ENCODE assay signal across 10 mouse cellular contexts in genomic region chr6:112501156-112501555, GRCm38 (mm10). TPM values are rescaled to one million over a fixed set of nuclear protein-coding genes. Genes with fewer than 3 reads are reported as not detected.
DNase-seq lines count a peak whose midpoint lies in the region; ATAC-seq lines count a peak whose summit lies in the region.
"Had no signal": no experiment of that assay in that cellular context is flagged by ENCODE, and none has a peak within 500 bp of the region (broad histone marks: within the 10 kb centered on the region; RNA-seq: fewer than 3 reads in every experiment).

No protein-coding gene starts in this region.

- ATAC-seq in frontal cortex, adult (ENCODE audit: low TSS enrichment) = no peak
- ATAC-seq: forebrain, embryonic 15.5 days had no signal

- peak; percentile 64 to 83 for DNase-seq in cerebellum, postnatal 25 days
- no peak for DNase-seq in cerebellum, adult 8-10 months
- peak; percentile 48 to 53 for DNase-seq in layer of hippocampus, postnatal 10 days (ENCODE audit: low spot score in 2 of 2)
- DNase-seq in layer of hippocampus, adult 9-11 months = no peak
- DNase-seq in 3T3-L1 (ENCODE audit: low read depth, low spot score) = peak; percentile 10
- DNase-seq in brain, adult 2 months (ENCODE audit: low read depth, low spot score) = peak; percentile 34
- no peak for DNase-seq in frontal cortex, adult 2 months (ENCODE audit: extremely low spot score in 1 of 2, low spot score in 1 of 2)

RNA-seq across cellular contexts. Expression of gene Oxtr, which starts 11.4 kb away (rescaled TPM):
- 1 to 10 TPM; 7.4 to 8.5 TPM for total RNA-seq in layer of hippocampus, postnatal 10 days (2021)
- 4.7 and 8.7 TPM in 2 replicates for polyA plus RNA-seq in frontal cortex, adult 2 months (2012; rRNA removed)
- polyA plus RNA-seq: macrophage had no signal

RNA-seq across cellular contexts. Expression of gene Cav3, which starts 41.9 kb away (rescaled TPM):
- total RNA-seq in layer of hippocampus, postnatal 10 days (2021) = under 1 TPM; 0.38 to 0.94 TPM
- 0.12 and 0.25 TPM in 2 replicates for polyA plus RNA-seq in frontal cortex, adult 2 months (2012; rRNA removed)
- polyA plus RNA-seq: forebrain, embryonic 15.5 days; macrophage had no signal

Comparison
In these comparisons a context has a peak if more than half of its experiments do, and no peak if none do; other contexts are left out.
1. DNase-seq: peak in cerebellum, postnatal 25 days (2 of 2), layer of hippocampus, postnatal 10 days (2 of 2), 3T3-L1 (single experiment) and brain, adult 2 months (single experiment); none in cerebellum, adult 8-10 months (single experiment), layer of hippocampus, adult 9-11 months (single experiment) and frontal cortex, adult 2 months (0 of 2).